Mouse (Mus musculus): ENCODE measurements at regions not wholly inside any gene's neighbourhood (a gene's known extent, or its start where the extent isn't known, plus 50 kb on each side); places are given as distances from the start of the nearest gene placed in this dataset.

Small RNA genes lying in the stretch of these regions (microRNA-seq; reads per million reads assigned to microRNA genes)
- gene Mir221 (3,139 to 4,531 reads per million in 2 experiments), gene Mir222 (514 to 1,214 reads per million in 2 experiments)
